In genomic region chr11:114871540-114871939, GRCm38 (mm10) we compare ENCODE assay signal across 22 mouse cellular contexts. TPM values are rescaled to one million over a fixed set of nuclear protein-coding genes. Genes with fewer than 3 reads are reported as not detected.
DNase-seq lines count a peak whose midpoint lies in the region; ATAC-seq and TF ChIP-seq lines count a peak whose summit lies in the region.
"Had no signal": no experiment of that assay in that cellular context is flagged by ENCODE, and none has a peak within 500 bp of the region (broad histone marks: within the 10 kb centered on the region; RNA-seq: fewer than 3 reads in every experiment).

No protein-coding gene starts in this region.

- H3K4me2 ChIP-seq in hindbrain, embryonic 11.5 days (replicated peaks; ENCODE audit: low read depth, low read length): no peak overlapping the region
- H3K4me2 ChIP-seq in midbrain, embryonic 11.5 days: no peak overlapping the region
- H3K4me2 ChIP-seq in midbrain, postnatal 0 days (ENCODE audit: low read depth, low read length, poor library complexity, severe bottlenecking): no peak overlapping the region
- H3K4me2 ChIP-seq: embryonic facial prominence, embryonic 13.5 days; embryonic facial prominence, embryonic 15.5 days; forebrain, embryonic 12.5 days had no signal

- ATAC-seq in hindbrain, embryonic 11.5 days (ENCODE audit: low FRiP score): no peak
- no peak for ATAC-seq in midbrain, embryonic 11.5 days (ENCODE audit: low FRiP score)
- ATAC-seq in midbrain, postnatal 0 days (ENCODE audit: low FRiP score): no peak
- ATAC-seq: forebrain, embryonic 14.5 days; forebrain, embryonic 16.5 days had no signal

- peak; percentile 55 for DNase-seq in cerebellum, adult 9-10 months
- DNase-seq in cerebellum, postnatal 4 days (ENCODE audit: low spot score in 2 of 2): no peak
- DNase-seq in gastrocnemius, adult 2 months: no peak
- DNase-seq in gastrocnemius, adult 18-20 months (ENCODE audit: low spot score): no peak
- no peak for DNase-seq in hindbrain, embryonic 10.5 days (ENCODE audit: low spot score)
- no peak for DNase-seq in hindbrain, embryonic 11.5 days (ENCODE audit: low spot score)
- DNase-seq in midbrain, embryonic 11.5 days (ENCODE audit: low spot score, missing footprints): peak; percentile 72
- no peak for DNase-seq in midbrain, postnatal 0 days (ENCODE audit: low spot score)
- DNase-seq: adrenal gland, adult 2 months; adrenal gland, postnatal 10 days; adrenal gland, postnatal 25 days; cerebellum, adult 9-11 months; embryo, embryonic 11 days had no signal

- intact Hi-C loops in gastrocnemius, adult 2 months (cut with DNase I): no loop called here

- H3K27me3 ChIP-seq in hindbrain, embryonic 10.5 days (ENCODE audit: insufficient read depth, poor library complexity, severe bottlenecking): peaks cover 14% of the 10 kb centered on the region; the same call in 1 of the 2 replicates
- H3K27me3 ChIP-seq in hindbrain, embryonic 11.5 days (ENCODE audit: control insufficient read depth, insufficient read depth, low read length): no peaks in the 10 kb centered on the region
- no peaks in the 10 kb centered on the region for H3K27me3 ChIP-seq in midbrain, embryonic 11.5 days (ENCODE audit: control insufficient read depth, insufficient read depth, low read length)
- no peaks in the 10 kb centered on the region for H3K27me3 ChIP-seq in midbrain, postnatal 0 days (ENCODE audit: insufficient read depth, low read length)
- H3K27me3 ChIP-seq: embryonic facial prominence, embryonic 13.5 days; embryonic facial prominence, embryonic 15.5 days; forebrain, embryonic 12.5 days had no signal

- WGBS in hindbrain, embryonic 10.5 days: 93% methylated on average over 2 of the region's 2 CpGs
- WGBS in hindbrain, embryonic 11.5 days: 85% methylated on average over 2 of the region's 2 CpGs
- WGBS in midbrain, embryonic 11.5 days: 84% methylated on average over 2 of the region's 2 CpGs
- 84% methylated on average over 2 of the region's 2 CpGs for WGBS in midbrain, postnatal 0 days

- H3K9me3 ChIP-seq in hindbrain, embryonic 10.5 days: no peaks in the 10 kb centered on the region
- no peaks in the 10 kb centered on the region for H3K9me3 ChIP-seq in hindbrain, embryonic 11.5 days (ENCODE audit: control insufficient read depth, low read length)
- no peaks in the 10 kb centered on the region for H3K9me3 ChIP-seq in midbrain, embryonic 11.5 days (ENCODE audit: control insufficient read depth, low read length)
- no peaks in the 10 kb centered on the region for H3K9me3 ChIP-seq in midbrain, postnatal 0 days (ENCODE audit: low read length)
- H3K9me3 ChIP-seq: embryonic facial prominence, embryonic 13.5 days; embryonic facial prominence, embryonic 15.5 days; forebrain, embryonic 10.5 days; forebrain, embryonic 12.5 days had no signal

- H3K9ac ChIP-seq in hindbrain, embryonic 11.5 days (ENCODE audit: low read depth, low read length): no peak overlapping the region
- H3K9ac ChIP-seq in midbrain, embryonic 11.5 days (ENCODE audit: low read length): no peak overlapping the region
- H3K9ac ChIP-seq in midbrain, postnatal 0 days (replicated peaks; ENCODE audit: low read length, poor library complexity, severe bottlenecking): no peak overlapping the region
- H3K9ac ChIP-seq: embryonic facial prominence, embryonic 13.5 days; embryonic facial prominence, embryonic 15.5 days; forebrain, embryonic 12.5 days had no signal

- no peak for TF ChIP-seq CTCF in gastrocnemius, adult 2 months (IDR thresholded peaks at IDR 0.05)
- no peak for TF ChIP-seq CTCF in midbrain, postnatal 0 days (IDR thresholded peaks at IDR 0.05)

- peak overlapping the region; percentile 43; the same call in 1 of the 2 replicates for H3K27ac ChIP-seq in gastrocnemius, adult 2 months
- 0 out of 2 replicates have a peak overlapping the region, but pooled peaks have one; percentile 35 for H3K27ac ChIP-seq in hindbrain, embryonic 10.5 days
- H3K27ac ChIP-seq in hindbrain, embryonic 11.5 days (ENCODE audit: low read depth, low read length): no peak overlapping the region
- no peak overlapping the region for H3K27ac ChIP-seq in midbrain, embryonic 11.5 days (ENCODE audit: low read depth, low read length)
- H3K27ac ChIP-seq in midbrain, postnatal 0 days (ENCODE audit: low read depth, low read length): no peak overlapping the region
- H3K27ac ChIP-seq: embryonic facial prominence, embryonic 13.5 days; forebrain, embryonic 12.5 days had no signal

- H3K36me3 ChIP-seq in hindbrain, embryonic 10.5 days: peaks cover 38% of the 10 kb centered on the region
- H3K36me3 ChIP-seq in hindbrain, embryonic 11.5 days (ENCODE audit: control insufficient read depth, insufficient read depth, low read length): no peaks in the 10 kb centered on the region
- no peaks in the 10 kb centered on the region for H3K36me3 ChIP-seq in midbrain, embryonic 11.5 days (ENCODE audit: control insufficient read depth, insufficient read depth, low read length)
- no peaks in the 10 kb centered on the region for H3K36me3 ChIP-seq in midbrain, postnatal 0 days (ENCODE audit: insufficient read depth, low read length)
- H3K36me3 ChIP-seq: forebrain, embryonic 12.5 days had no signal

- peaks cover 56% of the 10 kb centered on the region for H3K4me1 ChIP-seq in hindbrain, embryonic 10.5 days (replicated peaks)
- H3K4me1 ChIP-seq in hindbrain, embryonic 11.5 days (replicated peaks; ENCODE audit: control insufficient read depth, insufficient read depth, low read length): peaks cover 13% of the 10 kb centered on the region
- H3K4me1 ChIP-seq in midbrain, embryonic 11.5 days (ENCODE audit: control insufficient read depth, insufficient read depth, low read length): peaks cover 18% of the 10 kb centered on the region
- H3K4me1 ChIP-seq in midbrain, postnatal 0 days (ENCODE audit: insufficient read depth, low read length): no peaks in the 10 kb centered on the region

- H3K4me3 ChIP-seq in gastrocnemius, adult 2 months: no peak overlapping the region
- no peak overlapping the region for H3K4me3 ChIP-seq in hindbrain, embryonic 10.5 days
- no peak overlapping the region for H3K4me3 ChIP-seq in hindbrain, embryonic 11.5 days (ENCODE audit: low read depth, low read length)
- H3K4me3 ChIP-seq in midbrain, embryonic 11.5 days (ENCODE audit: low read depth, low read length): no peak overlapping the region
- H3K4me3 ChIP-seq in midbrain, postnatal 0 days (ENCODE audit: low read depth, low read length): no peak overlapping the region
- H3K4me3 ChIP-seq: embryonic facial prominence, embryonic 13.5 days; embryonic facial prominence, embryonic 15.5 days; erythroblast, embryonic 14.5 days; forebrain, embryonic 10.5 days; forebrain, embryonic 12.5 days had no signal

RNA-seq across cellular contexts. Expression of gene Cd300a, which starts 18.3 kb away (rescaled TPM):
- total RNA-seq in gastrocnemius, adult 2 months (2021): under 1 TPM; 0.50 to 0.66 TPM
- total RNA-seq in gastrocnemius, adult 18-20 months (2021): under 1 TPM; 0.59 to 0.81 TPM
- 0.81 and 1.0 TPM in 2 replicates for polyA plus RNA-seq in hindbrain, embryonic 10.5 days (2016; fragmentation: Nextera tagmentation; extraction: Ambion mirVana)
- polyA plus RNA-seq in hindbrain, embryonic 11.5 days (2014; fragmentation: Nextera tagmentation; extraction: Ambion mirVana): 0.92 and 1.0 TPM in 2 replicates
- polyA plus RNA-seq in midbrain, embryonic 11.5 days (2014; fragmentation: Nextera tagmentation; extraction: Ambion mirVana): 0.79 and 1.1 TPM in 2 replicates
- total RNA-seq in midbrain, postnatal 0 days (2014; rRNA removed): 1.5 and 1.8 TPM in 2 replicates
- 1.4 and 1.7 TPM in 2 replicates for polyA plus RNA-seq in midbrain, postnatal 0 days (2015; fragmentation: Nextera tagmentation; extraction: Ambion mirVana)
- total RNA-seq: MEL had no signal
- polyA plus RNA-seq: erythroblast, embryonic 14.5 days had no signal

RNA-seq across cellular contexts. Expression of gene Gprc5c, which starts 20.6 kb away (rescaled TPM):
- total RNA-seq in gastrocnemius, adult 2 months (2021): 10 to 100 TPM; 45.4 to 82.1 TPM
- 10 to 100 TPM; 39.7 to 43.7 TPM for total RNA-seq in gastrocnemius, adult 18-20 months (2021)
- 31.5 and 42.9 TPM in 2 replicates for polyA plus RNA-seq in hindbrain, embryonic 10.5 days (2016; fragmentation: Nextera tagmentation; extraction: Ambion mirVana)
- 17.7 and 18.3 TPM in 2 replicates for polyA plus RNA-seq in hindbrain, embryonic 11.5 days (2014; fragmentation: Nextera tagmentation; extraction: Ambion mirVana)
- polyA plus RNA-seq in midbrain, embryonic 11.5 days (2014; fragmentation: Nextera tagmentation; extraction: Ambion mirVana): 8.9 and 10.7 TPM in 2 replicates
- 7.5 and 12.8 TPM in 2 replicates for total RNA-seq in midbrain, postnatal 0 days (2014; rRNA removed)
- polyA plus RNA-seq in midbrain, postnatal 0 days (2015; fragmentation: Nextera tagmentation; extraction: Ambion mirVana): 5.7 and 5.8 TPM in 2 replicates
- total RNA-seq: common myeloid progenitor, adult 5-6 weeks; MEL had no signal

Comparison
In these comparisons a context has a peak if more than half of its experiments do, and no peak if none do; other contexts are left out.
1. DNase-seq: peak in cerebellum, adult 9-10 months (single experiment) and midbrain, embryonic 11.5 days (single experiment); none in cerebellum, postnatal 4 days (0 of 2), gastrocnemius, adult 2 months (single experiment), gastrocnemius, adult 18-20 months (single experiment), hindbrain, embryonic 10.5 days (single experiment), hindbrain, embryonic 11.5 days (single experiment) and midbrain, postnatal 0 days (single experiment).
2. H3K27ac ChIP-seq: peak in gastrocnemius, adult 2 months (single experiment) and hindbrain, embryonic 10.5 days (single experiment); none in hindbrain, embryonic 11.5 days (single experiment), midbrain, embryonic 11.5 days (single experiment) and midbrain, postnatal 0 days (single experiment).